ENCODE assay signal across 21 mouse cellular contexts in genomic region chr1:49809386-49809785, GRCm38 (mm10).
A peak's percentile ranks its signal among the peaks of the same experiment; 100 is the strongest.
DNase-seq lines count a peak whose midpoint lies in the region; ATAC-seq lines count a peak whose summit lies in the region.
"Had no signal": no experiment of that assay in that cellular context is flagged by ENCODE, and none has a peak within 500 bp of the region (broad histone marks: within the 10 kb centered on the region; RNA-seq: fewer than 3 reads in every experiment).

No protein-coding gene starts in this region.

- H3K9me3 ChIP-seq in forebrain, embryonic 12.5 days: no peaks in the 10 kb centered on the region
- H3K9me3 ChIP-seq in liver, embryonic 11.5 days (ENCODE audit: control insufficient read depth, low read length): no peaks in the 10 kb centered on the region
- H3K9me3 ChIP-seq: embryonic facial prominence, embryonic 15.5 days; heart, embryonic 10.5 days; heart, embryonic 15.5 days; hindbrain, embryonic 13.5 days; intestine, embryonic 15.5 days; kidney, embryonic 15.5 days had no signal

- H3K9ac ChIP-seq in forebrain, embryonic 12.5 days: no peak overlapping the region
- H3K9ac ChIP-seq in liver, embryonic 11.5 days (ENCODE audit: low read depth, low read length): no peak overlapping the region
- H3K9ac ChIP-seq: embryonic facial prominence, embryonic 15.5 days; heart, embryonic 15.5 days; hindbrain, embryonic 13.5 days; intestine, embryonic 15.5 days; kidney, embryonic 15.5 days had no signal

- no peak overlapping the region for H3K4me2 ChIP-seq in forebrain, embryonic 12.5 days
- H3K4me2 ChIP-seq in liver, embryonic 11.5 days: no peak overlapping the region
- H3K4me2 ChIP-seq: embryonic facial prominence, embryonic 15.5 days; heart, embryonic 15.5 days; hindbrain, embryonic 13.5 days; intestine, embryonic 15.5 days; kidney, embryonic 15.5 days had no signal

- H3K36me3 ChIP-seq in forebrain, embryonic 12.5 days (replicated peaks): no peaks in the 10 kb centered on the region
- no peaks in the 10 kb centered on the region for H3K36me3 ChIP-seq in liver, embryonic 11.5 days (ENCODE audit: control insufficient read depth, insufficient read depth, low read length)
- H3K36me3 ChIP-seq: embryonic facial prominence, embryonic 15.5 days; heart, embryonic 10.5 days; heart, embryonic 15.5 days; hindbrain, embryonic 13.5 days; intestine, embryonic 15.5 days; kidney, embryonic 15.5 days had no signal

- no peaks in the 10 kb centered on the region for H3K27me3 ChIP-seq in forebrain, embryonic 12.5 days
- no peaks in the 10 kb centered on the region for H3K27me3 ChIP-seq in liver, embryonic 11.5 days (replicated peaks; ENCODE audit: control insufficient read depth, insufficient read depth, low read length)
- H3K27me3 ChIP-seq: embryonic facial prominence, embryonic 15.5 days; heart, embryonic 15.5 days; hindbrain, embryonic 13.5 days; intestine, embryonic 15.5 days; kidney, embryonic 15.5 days had no signal

- no peak overlapping the region for H3K27ac ChIP-seq in forebrain, embryonic 12.5 days
- no peak overlapping the region for H3K27ac ChIP-seq in liver, embryonic 11.5 days (ENCODE audit: low read depth, low read length)
- H3K27ac ChIP-seq: embryonic facial prominence, embryonic 15.5 days; heart, embryonic 10.5 days; heart, embryonic 15.5 days; hindbrain, embryonic 13.5 days; intestine, embryonic 15.5 days; kidney, embryonic 15.5 days had no signal

- H3K4me3 ChIP-seq in forebrain, embryonic 12.5 days (replicated peaks): no peak overlapping the region
- no peak overlapping the region for H3K4me3 ChIP-seq in liver, embryonic 11.5 days (ENCODE audit: low read depth, low read length)
- H3K4me3 ChIP-seq: embryonic facial prominence, embryonic 15.5 days; erythroblast, embryonic 14.5 days; heart, embryonic 10.5 days; heart, embryonic 15.5 days; hindbrain, embryonic 13.5 days; intestine, embryonic 15.5 days; kidney, embryonic 15.5 days had no signal

- peak; percentile 4 for DNase-seq in brain, adult 2 months (ENCODE audit: low read depth, low spot score)
- DNase-seq in cerebellum, adult 18-20 months: peak; percentile 11 to 12
- DNase-seq in cerebellum, adult 9-11 months: peak; percentile 16
- peak; percentile 48 to 60 for DNase-seq in cerebellum, postnatal 36 days
- DNase-seq in liver, embryonic 11.5 days (ENCODE audit: low spot score): no peak
- DNase-seq in liver: no peak
- DNase-seq: adrenal gland, adult 2 months; adrenal gland, postnatal 25 days; embryo, embryonic 11 days; gastrocnemius, postnatal 36 days; heart, adult 18-20 months; heart, postnatal 14 days; kidney, adult 18-20 months had no signal

- no peak for ATAC-seq in forebrain, embryonic 12.5 days (ENCODE audit: low FRiP score)
- ATAC-seq in liver, embryonic 11.5 days (replicated peaks; ENCODE audit: low FRiP score): no peak
- ATAC-seq: intestine, embryonic 15.5 days had no signal

- no peaks in the 10 kb centered on the region for H3K4me1 ChIP-seq in forebrain, embryonic 12.5 days
- no peaks in the 10 kb centered on the region for H3K4me1 ChIP-seq in liver, embryonic 11.5 days (replicated peaks; ENCODE audit: control insufficient read depth, insufficient read depth, low read length)
- H3K4me1 ChIP-seq: embryonic facial prominence, embryonic 15.5 days; heart, embryonic 10.5 days; heart, embryonic 15.5 days; hindbrain, embryonic 13.5 days; intestine, embryonic 15.5 days; kidney, embryonic 15.5 days had no signal

Comparison
In these comparisons a context has a peak if more than half of its experiments do, and no peak if none do; other contexts are left out.
1. DNase-seq: peak in brain, adult 2 months (single experiment), cerebellum, adult 18-20 months (2 of 2), cerebellum, adult 9-11 months (single experiment) and cerebellum, postnatal 36 days (2 of 2); none in liver, embryonic 11.5 days (single experiment) and liver (single experiment).